Mouse (Mus musculus) adrenal gland, adult (tissue): ENCODE data around the gene Myh14.

ENCODE experiments used
- DNase-seq, 2 experiments: peaks; one replicate each; pipeline ENCODE4 v3.0.0; 2022 to 2023; ENCODE audit warnings: low spot score in 1 of 2; ENCODE audit not compliant: inconsistent age in 2 of 2

Gene Myh14

GRCm38 (mm10) chr7:44674511-44674910 is 3.9 kb upstream of the Myh14 start:
- DNase-seq: no peak

GRCm38 (mm10) chr7:44672193-44672592 is 1.6 kb upstream of the Myh14 start:
- no peak for DNase-seq

- no peak for DNase-seq
Observed at GRCm38 (mm10) chr7:44669103-44669502, 1.5 kb downstream of the Myh14 start.

- no peak for DNase-seq
Observed at GRCm38 (mm10) chr7:44667996-44668738, 2.5 kb downstream of the Myh14 start.

- no peak for DNase-seq
Observed at GRCm38 (mm10) chr7:44666462-44666861, 4.2 kb downstream of the Myh14 start.

- DNase-seq: no peak
Observed at GRCm38 (mm10) chr7:44664731-44665130, 5.9 kb downstream of the Myh14 start.

GRCm38 (mm10) chr7:44663546-44663945 is 7.1 kb downstream of the Myh14 start:
- no peak for DNase-seq

GRCm38 (mm10) chr7:44662569-44662968 is 8.1 kb downstream of the Myh14 start:
- no peak for DNase-seq

- DNase-seq: no peak
Observed at GRCm38 (mm10) chr7:44662168-44662567, 8.5 kb downstream of the Myh14 start.

- no peak for DNase-seq
Observed at GRCm38 (mm10) chr7:44661219-44661618, 9.4 kb downstream of the Myh14 start.

- DNase-seq: peak; percentile 56 to 84
Observed at GRCm38 (mm10) chr7:44655504-44655903, 15.1 kb downstream of the Myh14 start.

GRCm38 (mm10) chr7:44653773-44654172 is 16.9 kb downstream of the Myh14 start:
- DNase-seq: peak in 1 of 2 experiments; percentile 58

- no peak for DNase-seq
Observed at GRCm38 (mm10) chr7:44651416-44651815, 19.2 kb downstream of the Myh14 start.

- DNase-seq: peak in 1 of 2 experiments; percentile 73
Observed at GRCm38 (mm10) chr7:44649990-44650389, 20.7 kb downstream of the Myh14 start.

GRCm38 (mm10) chr7:44649094-44649610 is 21.5 kb downstream of the Myh14 start:
- no peak for DNase-seq

GRCm38 (mm10) chr7:44647729-44648128 is 22.9 kb downstream of the Myh14 start:
- DNase-seq: no peak

GRCm38 (mm10) chr7:44647042-44647724 is 23.5 kb downstream of the Myh14 start:
- peak; percentile 45 to 82 for DNase-seq

GRCm38 (mm10) chr7:44645951-44646350 is 24.7 kb downstream of the Myh14 start:
- no peak for DNase-seq

GRCm38 (mm10) chr7:44645256-44645655 is 25.4 kb downstream of the Myh14 start:
- no peak for DNase-seq

- peak; percentile 42 to 75 for DNase-seq
Observed at GRCm38 (mm10) chr7:44641887-44642286, 28.8 kb downstream of the Myh14 start.

- no peak for DNase-seq
Observed at GRCm38 (mm10) chr7:44640843-44641605, 29.6 kb downstream of the Myh14 start.
